Mouse (Mus musculus) lung, postnatal 0 days (tissue): Measurements from ENCODE around the gene Rnf213. TPM values are rescaled to one million over a fixed set of nuclear protein-coding genes. Genes with fewer than 3 reads are reported as not detected.

Experiments used
- ATAC-seq: fragments of 200-750 bp; cut with Nextera tagmentation; 2 replicates; pipeline ENCODE4 v1.8.0; 2017; ENCODE audit warnings: moderate library complexity
- DNase-seq: peaks from one replicate; pipeline ENCODE4 v3.0.0-alpha.2; 2016; ENCODE audit warnings: low spot score
- H3K27ac ChIP-seq: fragments of 300-500 bp; sonication (generic); 2 replicates; pipeline ENCODE4 v1.5.1; 2014; ENCODE audit warnings: antibody characterized with exemption, mild to moderate bottlenecking, low read length, mixed read lengths
- H3K27me3 ChIP-seq: fragments of 300-500 bp; sonication (generic); replicated peaks from 2 replicates; pipeline ENCODE4 v1.6.1; 2014; ENCODE audit warnings: low read length, mixed read lengths; ENCODE audit not compliant: insufficient read depth
- H3K36me3 ChIP-seq: fragments of 300-500 bp; sonication (generic); 2 replicates; pipeline ENCODE4 v1.6.1; 2014; ENCODE audit warnings: low read length, mixed read lengths; ENCODE audit not compliant: insufficient read depth
- H3K4me1 ChIP-seq: fragments of 300-500 bp; sonication (generic); 2 replicates; pipeline ENCODE4 v1.6.1; 2014; ENCODE audit warnings: antibody characterized with exemption, low read depth, low read length, mixed read lengths; ENCODE audit not compliant: insufficient read depth
- H3K4me2 ChIP-seq: fragments of 300-500 bp; sonication (generic); replicated peaks from 2 replicates; pipeline ENCODE4 v1.6.1; 2014; ENCODE audit warnings: low read depth, mild to moderate bottlenecking, low read length, moderate library complexity, mixed read lengths
- H3K4me3 ChIP-seq: fragments of 300-500 bp; sonication (generic); 2 replicates; pipeline ENCODE4 v1.5.1; 2014; ENCODE audit warnings: low read depth, low read length
- H3K9ac ChIP-seq: fragments of 300-500 bp; sonication (generic); replicated peaks from 2 replicates; pipeline ENCODE4 v1.6.1; 2014; ENCODE audit warnings: low read depth, mild to moderate bottlenecking
- H3K9me3 ChIP-seq: fragments of 300-500 bp; sonication (generic); 2 replicates; pipeline ENCODE4 v1.6.1; 2016; ENCODE audit warnings: low read length, mixed read lengths
- CTCF ChIP-seq: IDR thresholded peaks from 2 replicates; pipeline ENCODE4 v1.5.1; 2016; ENCODE audit warnings: antibody characterized with exemption, mild to moderate bottlenecking
- EP300 ChIP-seq: IDR thresholded peaks from 2 replicates; pipeline ENCODE4 v1.6.1; 2016; ENCODE audit warnings: antibody characterized with exemption, mild to moderate bottlenecking, control low read depth
- WGBS: fragments of 180-500 bp; shearing (Covaris S2); extraction: QIAGEN DNeasy Blood & Tissue Kit; methylation state at CpG from one replicate; pipeline ENCODE4 v1.1.7; 2014; 5-methylcytosine and 5-hydroxymethylcytosine counted together
- polyA plus RNA-seq: library from polyadenylated mRNA; unstranded; fragments of >200 nt; fragmentation: Nextera tagmentation; extraction: Ambion mirVana; gene quantifications from 2 replicates; pipeline ENCODE4 v1.2.1, GENCODE M21; 2015

Rnf213 gene
- polyA plus RNA-seq, 1 experiment from 2014 or later: 8.2 TPM

DNA sequence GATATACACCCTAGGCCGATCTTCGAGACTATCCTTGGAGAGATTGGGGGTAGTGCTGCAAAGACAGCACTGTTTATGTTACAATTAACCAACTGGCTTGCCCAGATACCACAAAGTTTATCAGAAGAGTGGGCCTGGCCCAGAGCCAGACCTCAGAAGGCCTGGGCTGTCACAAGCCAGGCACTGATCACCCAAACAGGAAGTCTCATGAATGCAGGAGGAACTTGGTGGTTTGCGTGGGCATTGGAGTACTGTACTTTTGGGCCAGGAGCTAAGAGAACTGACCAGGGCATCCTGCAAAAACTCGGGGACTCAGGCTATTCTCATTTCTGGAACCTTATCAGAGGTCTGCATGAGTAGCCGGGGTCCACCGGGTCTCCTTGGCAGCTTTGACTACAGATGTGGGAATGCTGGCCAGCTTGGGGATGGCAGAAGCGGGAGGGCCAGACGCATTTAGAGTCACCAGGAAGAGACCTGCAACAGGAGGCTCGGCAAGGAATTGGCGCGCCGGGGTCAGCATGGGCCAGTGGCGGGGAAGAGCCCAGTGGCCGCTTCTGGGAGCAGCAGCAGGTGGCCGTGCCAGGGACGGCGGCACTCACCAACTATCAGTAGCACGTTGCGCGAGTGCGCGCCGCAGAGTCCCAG, 38.0 kb upstream of the Rnf213 start:
- WGBS: 2% methylated on average over 23 of the region's 23 CpGs
- H3K9me3 ChIP-seq: no peaks in the 10 kb centered on the region
- TF ChIP-seq EP300 (peak; percentile 55), CTCF (no peak)
- DNase-seq (peak; percentile 64), ATAC-seq (peak; percentile 63)
- H3K27me3 ChIP-seq: no peaks in the 10 kb centered on the region
- peak overlapping the region; percentile 69 for H3K4me3 ChIP-seq
- peak overlapping the region; percentile 88 for H3K27ac ChIP-seq
- no peaks in the 10 kb centered on the region for H3K36me3 ChIP-seq
- peak overlapping the region; percentile 79 for H3K4me2 ChIP-seq
- H3K4me1 ChIP-seq: peaks cover 7% of the 10 kb centered on the region; the same call in 1 of the 2 replicates
- peak overlapping the region; percentile 66 for H3K9ac ChIP-seq

DNA sequence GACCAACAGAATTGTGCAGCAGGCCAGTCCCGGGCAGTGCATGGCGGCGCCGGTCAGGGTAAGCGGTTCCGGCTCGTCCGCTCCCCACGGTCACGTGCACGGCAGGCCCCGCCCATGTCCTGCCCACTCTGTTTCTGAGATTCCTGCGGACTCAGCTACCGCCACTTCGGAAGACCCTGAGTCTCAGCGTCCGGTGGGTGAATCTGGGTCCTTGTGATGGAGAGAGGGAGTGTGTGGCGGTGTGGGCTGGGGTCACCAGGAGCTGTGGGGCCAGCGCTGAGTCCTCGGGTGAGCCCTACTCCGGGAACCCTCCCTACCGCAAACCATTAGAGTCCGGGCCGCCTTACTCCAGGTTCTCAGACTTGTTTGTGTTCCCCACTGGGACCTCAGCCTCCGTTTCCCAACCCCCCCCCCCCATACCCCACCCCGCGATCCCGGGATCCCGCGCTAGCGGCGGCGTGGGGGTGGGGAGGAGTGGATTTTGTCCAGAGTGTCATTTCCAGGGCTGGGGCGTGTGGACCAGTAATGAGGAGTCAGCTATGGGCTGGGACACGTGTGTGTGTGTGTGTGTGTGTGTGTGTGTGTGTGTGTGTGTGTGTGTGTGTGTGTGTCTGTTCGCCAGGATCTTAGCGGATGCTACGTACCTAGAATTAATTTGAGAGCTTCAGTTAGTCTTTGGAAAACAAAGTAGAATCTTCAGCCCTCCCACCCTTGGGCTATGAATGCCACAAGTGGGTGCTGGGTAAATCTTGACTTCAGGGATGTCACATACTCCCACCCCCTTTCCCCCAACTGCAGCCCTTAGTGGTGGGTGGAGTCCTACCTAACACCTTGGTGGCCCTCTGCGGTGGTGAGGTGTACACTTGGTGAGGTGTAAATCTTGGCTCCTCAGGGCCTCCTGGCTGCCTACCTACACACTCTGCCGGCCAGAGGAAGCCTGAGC, 37.2 kb upstream of the Rnf213 start, which contains the start of the genes Sgsh and Slc26a11:
Gene Sgsh (minus strand): TSS at position 94 of the 943 bp plus-strand sequence.
Gene Slc26a11 (plus strand): TSS at position 115 of the 943 bp plus-strand sequence.
- DNase-seq: peak; percentile 93
- 2% methylated on average over 37 of the region's 40 CpGs for WGBS
- peak within 1 kb of the TSS; percentile 69 for H3K4me3 ChIP-seq
- H3K36me3 ChIP-seq: no peaks in the 10 kb centered on the region
- H3K27me3 ChIP-seq: no peaks in the 10 kb centered on the region
- peaks cover 7% of the 10 kb centered on the region; the same call in 1 of the 2 replicates for H3K4me1 ChIP-seq
- peak within 1 kb of the TSS; percentile 66 for H3K9ac ChIP-seq
- H3K27ac ChIP-seq: peak within 1 kb of the TSS; percentile 88
- ATAC-seq: peak; percentile 98
- no peaks in the 10 kb centered on the region for H3K9me3 ChIP-seq
- H3K4me2 ChIP-seq: peak within 1 kb of the TSS; percentile 79
- TF ChIP-seq EP300 (no peak), CTCF (no peak)

DNA sequence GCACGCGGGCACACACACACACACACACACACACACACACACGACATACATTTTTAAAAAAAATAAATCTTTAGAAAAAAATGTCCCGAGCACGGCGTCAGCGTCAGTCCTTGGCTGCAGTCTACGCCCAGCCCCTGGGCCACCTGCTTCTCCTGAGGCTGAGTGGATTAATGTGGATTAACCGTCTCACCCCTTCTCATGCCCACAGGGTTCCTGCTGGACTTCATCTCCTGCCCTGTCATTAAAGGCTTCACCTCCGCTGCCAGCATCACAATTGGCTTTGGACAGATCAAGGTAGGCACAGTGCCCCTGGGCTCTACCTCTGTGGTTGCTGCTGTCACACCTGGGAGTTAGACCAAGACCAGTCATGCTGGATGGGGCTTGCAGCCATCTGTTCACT, 33.8 kb upstream of the Rnf213 start:
- H3K27ac ChIP-seq: no peak overlapping the region
- no peaks in the 10 kb centered on the region for H3K36me3 ChIP-seq
- H3K27me3 ChIP-seq: no peaks in the 10 kb centered on the region
- no peak overlapping the region for H3K4me2 ChIP-seq
- ATAC-seq (no peak), DNase-seq (no peak)
- no peak for TF ChIP-seq CTCF
- TF ChIP-seq EP300: no peak
- H3K4me3 ChIP-seq: no peak overlapping the region
- 87% methylated on average over 10 of the region's 10 CpGs for WGBS
- no peaks in the 10 kb centered on the region for H3K9me3 ChIP-seq
- H3K9ac ChIP-seq: no peak overlapping the region
- peaks cover 7% of the 10 kb centered on the region; the same call in 1 of the 2 replicates for H3K4me1 ChIP-seq

DNA sequence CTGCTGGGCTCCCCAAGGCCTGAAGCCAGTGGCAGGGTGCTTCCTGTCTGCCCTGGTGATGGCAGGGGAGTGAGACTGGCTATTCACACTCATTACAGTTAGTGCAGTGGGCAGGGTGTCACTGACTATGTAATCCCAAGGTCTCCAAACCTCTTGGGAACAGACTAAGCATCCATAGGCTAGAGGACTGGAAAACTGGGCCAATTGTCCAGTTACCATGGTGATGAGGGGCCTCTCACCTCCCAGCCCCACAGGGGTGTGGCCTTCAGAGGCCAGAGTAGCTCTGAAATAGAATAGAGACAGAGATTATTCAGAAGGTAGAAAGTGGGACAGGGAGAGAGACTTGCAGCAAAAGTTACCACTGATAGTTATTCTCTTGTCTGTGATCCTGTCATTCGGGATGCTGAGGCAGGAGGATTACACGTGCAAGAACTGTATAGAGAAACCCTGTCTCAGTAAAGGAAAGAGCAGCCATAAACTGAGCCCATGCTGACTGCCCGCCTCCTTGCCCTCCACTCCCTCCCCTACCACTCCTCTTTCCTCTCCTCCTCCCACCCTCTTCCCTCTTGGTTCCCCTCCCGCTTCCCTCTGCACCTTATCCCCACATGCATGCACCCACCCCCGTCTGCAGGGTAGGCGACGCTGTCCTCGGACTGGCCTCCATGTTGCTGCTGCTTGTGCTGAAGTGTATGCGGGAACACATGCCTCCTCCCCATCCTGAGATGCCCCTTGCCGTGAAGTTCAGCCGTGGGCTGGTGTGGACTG, 29.9 kb upstream of the Rnf213 start:
- ATAC-seq: no peak
- Histone ChIP-seq H3K27ac (no peak overlapping the region), H3K9ac (no peak overlapping the region), H3K36me3 (no peaks in the 10 kb centered on the region), H3K9me3 (no peaks in the 10 kb centered on the region), H3K4me2 (no peak overlapping the region), H3K4me1 (no peaks in the 10 kb centered on the region), H3K27me3 (no peaks in the 10 kb centered on the region), H3K4me3 (no peak overlapping the region)
- no peak for TF ChIP-seq EP300
- no peak for TF ChIP-seq CTCF
- DNase-seq: no peak
- WGBS: 34% methylated on average over 10 of the region's 11 CpGs

DNA sequence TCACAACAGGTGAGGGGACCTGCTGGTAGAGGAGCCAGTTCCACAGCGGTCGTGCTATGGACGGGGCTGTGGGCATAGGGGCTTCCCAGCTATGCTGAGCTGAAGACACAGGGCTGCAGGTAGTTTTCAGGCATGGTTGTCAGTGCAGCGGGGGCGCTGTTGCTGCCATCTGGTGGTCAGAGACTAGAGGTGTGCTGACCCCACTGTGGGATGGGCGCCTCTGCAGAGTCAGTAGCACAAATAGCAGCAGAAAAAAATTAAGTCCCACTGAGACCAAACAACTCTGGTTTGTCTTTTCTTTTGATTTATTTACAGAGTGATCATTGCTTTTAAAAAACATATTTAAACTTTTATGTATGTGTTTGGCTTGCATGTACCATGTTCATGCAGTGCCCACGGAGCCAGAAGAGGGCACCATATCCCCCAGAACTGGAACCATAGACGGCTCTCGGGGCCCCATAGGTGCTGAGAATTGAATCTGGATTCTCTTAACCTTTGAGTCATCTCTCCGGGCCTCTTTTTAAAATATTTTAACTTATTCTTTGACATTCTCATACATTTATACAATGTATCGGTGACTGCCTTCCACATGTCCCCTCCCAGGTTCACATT, 29.3 kb upstream of the Rnf213 start:
- DNase-seq: peak; percentile 82
- no peak overlapping the region for H3K4me2 ChIP-seq
- H3K36me3 ChIP-seq: 0 out of 2 replicates have a peak, but pooled peaks cover under 1% of the 10 kb centered on the region
- TF ChIP-seq CTCF: peak; percentile 90
- no peak for TF ChIP-seq EP300
- no peaks in the 10 kb centered on the region for H3K4me1 ChIP-seq
- no peak overlapping the region for H3K9ac ChIP-seq
- 31% methylated on average over 11 of the region's 11 CpGs for WGBS
- no peaks in the 10 kb centered on the region for H3K9me3 ChIP-seq
- no peaks in the 10 kb centered on the region for H3K27me3 ChIP-seq
- peak; percentile 86 for ATAC-seq
- no peak overlapping the region for H3K4me3 ChIP-seq
- H3K27ac ChIP-seq: no peak overlapping the region
